20 mouse cellular contexts compared by ENCODE assay signal in genomic region chr16:31564926-31565325, GRCm38 (mm10).
DNase-seq lines count a peak whose midpoint lies in the region; ATAC-seq and TF ChIP-seq lines count a peak whose summit lies in the region.
"Had no signal": no experiment of that assay in that cellular context is flagged by ENCODE, and none has a peak within 500 bp of the region (broad histone marks: within the 10 kb centered on the region; RNA-seq: fewer than 3 reads in every experiment).

No protein-coding gene starts in this region.

- H3K79me2 ChIP-seq in liver, adult 2 months (ENCODE audit: control insufficient read depth, insufficient read depth, low read length): no peaks in the 10 kb centered on the region

- H3K9ac ChIP-seq in liver, adult 2 months (ENCODE audit: low read depth, low read length): no peak overlapping the region
- H3K9ac ChIP-seq in liver, embryonic 11.5 days (ENCODE audit: low read depth, low read length): no peak overlapping the region
- H3K9ac ChIP-seq: forebrain, postnatal 0 days; hindbrain, embryonic 12.5 days; hindbrain, embryonic 15.5 days had no signal

- no peak for TF ChIP-seq CTCF in liver, adult 2 months (IDR thresholded peaks at IDR 0.05; ENCODE audit: low read depth, low read length)

- no peaks in the 10 kb centered on the region for H3K27me3 ChIP-seq in liver, adult 2 months (ENCODE audit: control insufficient read depth, insufficient read depth, low read length)
- H3K27me3 ChIP-seq in liver, embryonic 11.5 days (replicated peaks; ENCODE audit: control insufficient read depth, insufficient read depth, low read length): no peaks in the 10 kb centered on the region
- H3K27me3 ChIP-seq: hindbrain, embryonic 12.5 days; hindbrain, embryonic 15.5 days; Patski had no signal

- H3K9me3 ChIP-seq in liver, embryonic 11.5 days (ENCODE audit: control insufficient read depth, low read length): no peaks in the 10 kb centered on the region
- H3K9me3 ChIP-seq: hindbrain, embryonic 12.5 days; hindbrain, embryonic 15.5 days had no signal

- ATAC-seq in liver, embryonic 11.5 days (replicated peaks; ENCODE audit: low FRiP score): no peak
- ATAC-seq: CD4-positive, CD25-positive, alpha-beta regulatory T cell, adult 4 months; forebrain, embryonic 14.5 days; forebrain, postnatal 0 days; intestine, postnatal 0 days; Patski had no signal

- WGBS in liver, adult 2 months: 25% methylated on average over 5 of the region's 5 CpGs
- 90% methylated on average over 5 of the region's 5 CpGs for WGBS in liver, embryonic 11.5 days

- DNase-seq in adrenal gland, postnatal 14 days: peak; percentile 48
- no peak for DNase-seq in adrenal gland, adult 8-10 months
- peak; percentile 98 for DNase-seq in liver, adult 2 months (ENCODE audit: extremely low read depth, low read depth, low spot score)
- DNase-seq in liver, embryonic 11.5 days (ENCODE audit: low spot score): no peak
- DNase-seq in NIH3T3 (ENCODE audit: low read depth): peak; percentile 73
- DNase-seq in fibroblast of lung, adult 2 months (ENCODE audit: low read depth): peak; percentile 81
- DNase-seq in lung, postnatal 25 days (ENCODE audit: low spot score): no peak
- DNase-seq: cerebellum, adult 11-12 months; cerebellum, adult 8-10 months; forebrain, postnatal 0 days; gastrocnemius, adult 2 months; gastrocnemius, postnatal 14 days; heart, adult 11 months had no signal

- H3K27ac ChIP-seq in liver, adult 2 months (replicated peaks; ENCODE audit: insufficient read depth, low read depth, low read length): no peak overlapping the region
- no peak overlapping the region for H3K27ac ChIP-seq in liver, embryonic 11.5 days (ENCODE audit: low read depth, low read length)
- H3K27ac ChIP-seq: gastrocnemius, adult 2 months; hindbrain, embryonic 12.5 days; hindbrain, embryonic 15.5 days had no signal

- H3K36me3 ChIP-seq in liver, adult 2 months (ENCODE audit: control insufficient read depth, insufficient read depth, low read length): no peaks in the 10 kb centered on the region
- H3K36me3 ChIP-seq in liver, embryonic 11.5 days (ENCODE audit: control insufficient read depth, insufficient read depth, low read length): no peaks in the 10 kb centered on the region
- H3K36me3 ChIP-seq: hindbrain, embryonic 12.5 days; hindbrain, embryonic 15.5 days had no signal

- no peak overlapping the region for H3K4me3 ChIP-seq in liver, adult 2 months (ENCODE audit: insufficient read depth, low read depth, low read length)
- H3K4me3 ChIP-seq in liver, embryonic 11.5 days (ENCODE audit: low read depth, low read length): no peak overlapping the region
- H3K4me3 ChIP-seq: gastrocnemius, adult 2 months; hindbrain, embryonic 12.5 days; hindbrain, embryonic 15.5 days had no signal

- no peak for TF ChIP-seq POLR2A in liver, adult 2 months (IDR thresholded peaks at IDR 0.05; ENCODE audit: extremely low read depth, insufficient read depth, low read length)

- H3K4me2 ChIP-seq in liver, embryonic 11.5 days: no peak overlapping the region
- H3K4me2 ChIP-seq: heart, embryonic 11.5 days; hindbrain, embryonic 12.5 days; hindbrain, embryonic 15.5 days had no signal

- H3K4me1 ChIP-seq in liver, adult 2 months (ENCODE audit: control insufficient read depth, insufficient read depth, low read length): peaks cover 9% of the 10 kb centered on the region
- no peaks in the 10 kb centered on the region for H3K4me1 ChIP-seq in liver, embryonic 11.5 days (replicated peaks; ENCODE audit: control insufficient read depth, insufficient read depth, low read length)
- H3K4me1 ChIP-seq: hindbrain, embryonic 12.5 days; hindbrain, embryonic 15.5 days had no signal

Comparison
In these comparisons a context has a peak if more than half of its experiments do, and no peak if none do; other contexts are left out.
1. DNase-seq: peak in adrenal gland, postnatal 14 days (single experiment), liver, adult 2 months (single experiment), NIH3T3 (single experiment) and fibroblast of lung, adult 2 months (single experiment); none in adrenal gland, adult 8-10 months (single experiment), liver, embryonic 11.5 days (single experiment) and lung, postnatal 25 days (single experiment).